Mouse (Mus musculus): ENCODE measurements around the gene Picalm.

- TF ChIP-seq CTCF (conservative IDR thresholded peaks at IDR 0.05; ENCODE audit: insufficient read depth, insufficient read length, low read depth, low read length), result no peak
- no peak for TF ChIP-seq POLR2A (IDR thresholded peaks at IDR 0.05; ENCODE audit: low read depth, low read length)
These were observed 8.3 kb downstream of the Picalm start for GRCm38 (mm10) chr7:90138359-90138758.
